Mouse (Mus musculus) skeletal muscle tissue, adult 2 months (tissue): Measurements from ENCODE around the gene Stambp.

ENCODE experiments used
- DNase-seq: peaks from one replicate; pipeline ENCODE4 v3.0.0-alpha.2; 2012; ENCODE audit warnings: low read depth, low spot score

Gene Stambp

DNA sequence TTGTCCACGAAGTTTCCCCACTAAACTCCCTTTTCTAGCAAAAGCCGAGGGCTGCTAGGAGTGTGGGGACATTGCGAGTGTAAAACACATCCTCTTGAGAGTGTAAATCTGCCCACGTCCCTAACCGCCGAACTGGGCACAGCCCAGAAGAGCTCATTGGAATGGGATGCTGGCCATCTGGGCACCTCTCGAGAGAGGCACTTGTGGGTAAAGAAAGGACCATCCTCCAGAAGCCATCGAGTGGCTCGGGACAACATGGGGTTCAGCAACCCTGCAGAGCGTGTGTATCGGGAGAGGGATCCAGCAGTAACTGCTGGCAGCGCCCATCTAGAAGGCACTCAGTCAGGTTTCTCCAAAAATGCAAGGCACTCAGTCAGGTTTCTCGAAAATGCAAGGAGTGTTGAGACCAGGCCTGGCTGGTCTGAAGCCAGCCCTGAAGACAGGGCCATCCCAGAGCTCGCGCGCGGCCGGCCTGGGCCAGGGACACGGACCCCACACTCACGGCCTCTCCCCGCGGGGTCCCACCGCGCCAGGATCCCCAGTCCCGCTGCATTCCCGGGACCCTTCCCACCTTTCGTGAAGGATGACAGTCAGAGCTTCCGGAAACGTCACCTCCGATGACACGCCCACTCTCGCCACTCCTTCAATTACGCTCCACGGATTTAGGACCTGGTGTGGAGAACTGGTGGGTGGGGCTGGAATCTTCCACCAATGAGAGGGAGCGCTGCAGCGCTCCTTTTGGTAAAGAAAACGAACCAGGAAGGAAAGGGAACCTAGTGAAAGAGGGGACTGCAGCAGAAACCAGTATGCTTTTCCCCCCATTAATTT is 475 bp downstream of the Stambp start:
- peak; percentile 83 for DNase-seq

DNA sequence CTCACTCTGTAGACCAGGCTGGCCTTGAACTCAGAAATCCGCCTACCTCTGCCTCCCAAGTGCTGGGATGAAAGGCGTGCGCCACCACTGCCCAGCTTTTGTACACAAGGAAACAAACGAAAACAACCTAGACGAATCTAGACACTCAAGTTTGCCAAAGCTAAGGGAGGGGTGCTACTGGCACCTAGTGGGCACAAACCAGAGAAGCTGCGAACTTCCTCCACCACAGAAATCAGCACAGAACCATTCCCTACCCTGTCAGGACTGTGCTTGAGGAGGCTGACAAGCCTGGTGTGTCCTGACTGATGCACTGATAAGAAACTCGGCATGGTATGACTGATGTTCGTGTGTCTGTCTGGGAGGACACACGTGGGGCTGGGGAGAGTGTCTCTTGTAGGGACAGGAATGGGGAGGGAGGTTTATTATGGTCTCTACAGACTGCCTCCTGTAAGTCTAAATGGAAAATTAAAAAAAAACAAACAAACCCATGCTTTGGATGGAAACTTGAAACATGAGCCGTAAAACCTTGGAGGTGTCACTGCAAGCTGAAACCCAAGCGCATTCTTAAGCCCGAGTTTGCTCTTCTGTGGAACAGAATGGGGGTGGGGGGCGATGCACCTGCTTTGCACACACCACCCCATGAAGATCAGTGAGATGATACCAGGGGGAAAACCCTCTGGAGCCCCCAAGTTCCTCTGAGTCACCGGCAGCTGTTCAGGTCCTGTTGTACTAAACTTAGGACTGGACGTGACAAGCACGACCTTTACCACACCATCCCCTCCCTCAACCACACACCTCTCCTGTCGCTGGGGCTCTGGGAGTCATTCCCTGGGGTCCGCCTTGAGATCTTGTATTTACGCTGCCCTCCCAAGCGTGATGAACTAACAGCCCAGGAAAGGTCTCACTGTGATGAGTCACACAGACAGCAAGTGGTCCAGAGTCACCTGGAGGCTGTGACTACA is 3.3 kb downstream of the Stambp start:
- no peak for DNase-seq

DNA sequence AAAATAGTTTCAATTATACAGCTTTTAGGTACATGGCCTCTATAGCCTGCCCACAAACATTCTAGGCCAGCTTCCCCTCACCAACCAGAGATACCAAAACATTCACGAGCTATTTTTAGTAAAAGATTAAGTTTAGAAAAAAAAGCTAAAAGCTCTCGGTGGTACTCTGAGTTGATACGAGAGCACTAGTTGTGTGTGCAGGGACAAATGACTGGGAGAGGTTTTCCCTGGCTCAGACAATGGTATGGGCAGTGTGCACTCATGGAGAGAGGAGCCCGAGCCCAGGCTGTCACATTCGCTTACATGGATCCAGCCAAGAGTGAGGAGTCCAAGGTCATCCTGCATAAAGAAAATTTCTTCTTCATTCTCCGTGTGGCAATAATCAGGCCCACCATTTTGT is 16.6 kb downstream of the Stambp start:
- DNase-seq = no peak

- no peak for DNase-seq
Measured at GRCm38 (mm10) chr6:83548346-83548745, 24.2 kb downstream of the Stambp start.

GRCm38 (mm10) chr6:83545778-83546177 is 26.8 kb downstream of the Stambp start:
- no peak for DNase-seq

- DNase-seq = peak; percentile 17
Measured at GRCm38 (mm10) chr6:83541756-83542456, 30.6 kb downstream of the Stambp start.

GRCm38 (mm10) chr6:83540017-83540416 is 32.5 kb downstream of the Stambp start:
- no peak for DNase-seq

DNA sequence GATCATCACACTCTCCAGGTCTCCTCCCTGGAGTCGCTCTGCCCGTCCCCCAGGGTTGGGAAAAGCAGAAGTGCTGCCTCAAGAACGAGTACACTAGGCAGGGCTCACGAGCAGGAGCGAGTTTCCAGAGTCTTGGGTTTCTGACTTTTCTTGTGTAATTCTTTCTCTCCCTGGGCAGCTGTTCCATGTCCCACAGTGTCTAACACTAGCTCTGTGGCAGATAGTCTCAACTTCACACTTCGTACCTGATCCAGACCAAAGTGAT is 35.8 kb downstream of the Stambp start:
- DNase-seq = no peak

DNA sequence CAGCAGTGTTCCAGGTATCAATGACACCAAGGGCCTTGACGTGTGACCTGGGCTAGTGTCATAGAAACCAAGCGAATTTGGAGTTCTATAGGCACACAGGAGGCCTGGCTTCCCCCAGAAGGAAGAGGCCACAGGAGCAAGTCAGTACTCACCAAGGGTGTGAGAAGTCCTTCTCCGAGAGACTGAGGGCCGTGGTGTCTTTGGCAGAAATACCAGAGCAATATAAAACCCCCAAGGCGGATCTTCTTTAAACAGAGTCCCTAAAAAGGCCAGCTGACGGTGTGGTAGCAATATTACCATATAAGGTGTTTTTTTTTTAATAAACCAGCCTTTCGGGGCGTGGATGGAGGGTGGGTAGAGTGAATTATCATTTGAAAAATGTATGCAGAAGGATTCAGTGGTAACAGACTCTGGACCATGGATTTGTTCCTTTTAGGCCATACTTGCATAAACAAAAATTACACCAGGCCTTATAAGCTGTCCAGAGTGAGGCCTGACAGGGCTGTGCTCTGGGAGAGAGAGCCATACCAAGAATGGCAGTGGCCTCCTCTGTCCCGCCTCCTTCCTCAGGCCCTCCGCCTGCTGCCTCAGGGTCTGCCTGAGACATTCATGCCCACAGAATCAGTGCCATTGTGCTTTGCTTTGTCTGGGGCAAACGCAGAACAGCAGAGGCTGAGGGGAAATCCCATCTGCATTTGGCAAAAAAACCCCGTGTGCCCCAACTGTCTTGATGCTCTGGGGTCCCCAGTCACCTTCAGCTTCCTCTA is 36.3 kb downstream of the Stambp start, which contains the start of gene Actg2:
Actg2 (minus strand) TSS at position 238 of the 767 bp plus-strand sequence.
- DNase-seq = no peak

DNA sequence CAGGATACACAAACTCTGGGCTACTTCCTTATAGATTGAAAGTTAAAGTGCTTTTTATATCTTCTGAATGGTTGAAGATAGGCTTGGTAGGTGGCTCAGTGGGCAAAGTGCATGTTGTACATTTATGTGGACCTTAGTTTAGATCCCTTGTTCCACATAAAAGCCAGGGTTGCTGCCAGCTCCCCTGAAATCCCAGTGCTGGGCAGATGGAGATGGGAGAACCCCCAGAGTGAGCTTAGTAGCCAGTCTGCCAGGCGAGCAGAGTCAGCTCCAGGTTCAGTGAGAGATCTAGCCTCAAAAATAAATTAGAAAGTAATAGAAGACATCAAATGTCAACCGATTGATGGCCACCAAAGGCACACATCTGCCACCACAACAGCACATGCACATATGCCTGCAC is 39.9 kb downstream of the Stambp start:
- no peak for DNase-seq

GRCm38 (mm10) chr6:83523194-83523593 is 49.3 kb downstream of the Stambp start:
- DNase-seq = no peak

DNA sequence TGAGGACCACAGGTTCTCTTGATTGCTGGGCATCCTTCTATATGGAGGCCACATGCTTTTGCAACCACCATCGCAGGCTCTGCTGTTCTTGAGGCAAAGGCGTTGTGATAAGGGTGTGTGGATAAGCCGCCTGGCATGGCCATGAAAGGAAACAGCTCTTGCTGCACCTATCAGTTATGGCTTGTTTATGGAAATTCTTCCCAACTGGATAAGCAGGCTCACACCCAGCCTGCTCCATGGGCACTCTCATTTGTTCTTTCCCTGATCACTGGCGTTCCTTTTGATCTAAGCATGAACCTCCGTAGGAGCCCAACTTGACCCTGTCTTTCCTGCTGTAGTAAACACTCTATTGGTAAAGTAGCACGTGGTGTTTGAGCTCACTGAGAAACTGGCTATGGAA is 50.7 kb downstream of the Stambp start:
- no peak for DNase-seq

DNA sequence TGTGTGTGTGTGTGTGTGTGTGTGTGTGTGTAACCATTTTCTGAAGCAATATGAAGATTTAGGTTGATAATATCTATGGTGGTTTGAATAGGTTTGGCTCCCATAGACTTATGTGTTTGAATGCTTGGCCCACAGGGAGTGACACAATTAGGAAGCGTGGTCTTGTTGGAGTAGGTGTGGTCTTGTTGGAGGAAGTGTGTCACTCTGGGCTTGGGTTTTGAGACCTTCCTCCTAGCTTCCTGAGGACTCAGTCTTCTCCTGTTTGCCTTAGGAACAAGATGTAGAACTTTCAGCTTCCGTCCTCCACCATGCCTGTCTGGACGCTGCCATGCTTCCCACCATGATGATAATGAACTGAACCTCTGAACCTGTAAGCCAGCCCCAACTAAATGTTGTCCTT is 53.9 kb downstream of the Stambp start:
- DNase-seq = no peak

GRCm38 (mm10) chr6:83515172-83515571 is 57.4 kb downstream of the Stambp start:
- DNase-seq = no peak

GRCm38 (mm10) chr6:83512495-83512894 is 60.0 kb downstream of the Stambp start:
- peak; percentile 57 for DNase-seq

GRCm38 (mm10) chr6:83510210-83510609 is 62.3 kb downstream of the Stambp start:
- no peak for DNase-seq

DNA sequence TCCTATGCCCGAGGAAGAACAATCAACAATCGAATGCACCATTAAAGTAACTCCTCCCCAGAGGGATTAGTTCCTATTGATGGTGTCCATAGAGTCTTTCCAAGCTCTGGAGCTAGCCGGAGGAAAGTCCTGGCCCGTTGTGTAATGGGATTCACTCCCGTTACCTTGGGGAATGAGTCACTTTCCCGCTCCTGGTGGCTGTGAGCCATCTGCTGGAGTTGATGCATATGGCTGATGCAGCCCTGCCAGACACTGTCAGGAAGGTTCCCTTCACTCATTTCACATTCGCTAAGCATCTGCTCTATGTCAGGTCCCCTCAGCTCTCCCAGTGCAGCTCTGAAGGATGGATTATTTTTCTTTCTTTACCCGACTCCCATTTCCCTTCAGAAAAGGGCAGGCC is 63.1 kb downstream of the Stambp start:
- no peak for DNase-seq

GRCm38 (mm10) chr6:83507168-83507546 is 65.4 kb downstream of the Stambp start:
- DNase-seq = no peak

DNA sequence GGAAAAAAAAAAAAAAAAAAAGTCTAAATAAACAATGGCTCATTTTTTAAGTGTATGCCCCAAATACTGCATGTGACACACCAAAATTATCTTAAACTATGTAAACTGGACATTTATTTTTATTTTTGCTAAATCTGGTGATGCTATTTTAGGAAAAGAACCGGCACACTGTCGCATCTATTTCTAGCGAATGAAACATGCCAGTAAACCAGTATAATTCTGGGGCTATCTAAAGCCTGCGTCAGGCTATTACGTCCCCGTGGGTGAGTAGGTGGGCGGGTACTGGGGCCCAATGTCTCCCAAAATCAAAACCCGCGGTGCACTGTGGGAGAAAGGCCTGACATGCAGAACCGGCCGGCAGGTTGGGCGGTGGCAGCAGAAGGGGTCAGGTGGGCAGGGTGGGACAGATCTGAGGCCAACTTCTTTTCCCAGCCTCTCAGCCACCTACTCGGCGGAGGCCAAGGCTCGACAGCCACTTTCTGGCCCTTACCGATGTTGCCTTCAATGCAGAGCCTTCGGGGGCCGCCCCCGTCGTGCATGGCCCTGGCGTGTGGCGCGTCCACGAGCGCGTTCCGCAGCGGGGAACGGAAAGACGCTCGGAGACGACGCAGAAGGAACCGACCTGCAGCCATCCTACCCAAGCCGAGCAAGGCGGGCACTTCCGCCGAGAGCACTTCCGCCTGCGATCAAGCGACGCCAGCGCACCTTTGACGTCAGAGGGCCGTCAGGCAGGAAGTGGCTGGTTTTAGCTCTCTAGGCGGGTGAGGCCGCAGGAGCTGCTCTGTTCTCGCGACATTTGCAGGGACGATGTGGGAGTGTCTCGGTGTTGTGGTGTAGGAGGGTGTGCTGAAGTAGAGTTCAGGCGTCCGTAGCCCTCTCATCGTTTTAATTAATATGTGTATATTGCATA is 66.0 kb downstream of the Stambp start, which contains the start of gene Dguok:
Dguok (minus strand) TSS at position 712 of the 910 bp plus-strand sequence.
- peak; percentile 99 for DNase-seq

DNA sequence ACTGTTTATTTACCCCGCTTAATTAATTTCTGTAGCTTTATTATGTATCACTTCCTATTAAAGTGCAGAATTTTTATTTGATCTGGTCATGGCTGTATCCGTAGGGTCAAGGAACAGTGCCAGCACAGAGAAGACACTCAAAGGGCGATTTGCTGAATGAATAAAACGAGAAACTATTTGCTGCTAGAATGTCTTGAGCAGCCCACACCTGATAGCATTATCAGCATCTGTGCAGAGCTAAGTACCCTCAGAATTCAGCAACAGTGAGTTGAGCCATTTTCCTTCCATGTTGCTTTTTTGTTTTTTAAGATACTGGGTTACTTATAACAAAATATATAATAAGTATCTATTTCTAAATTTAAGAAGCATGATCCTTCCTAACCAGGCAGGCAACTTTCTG is 67.0 kb downstream of the Stambp start:
- no peak for DNase-seq
